Mouse (Mus musculus) layer of hippocampus, adult 11-12 months (tissue): Measurements from ENCODE around the gene Gm26620.

Source experiments
- DNase-seq: peaks from one replicate; pipeline ENCODE4 v3.0.0; 2022; ENCODE audit warnings: low spot score

Gm26620 gene

DNA sequence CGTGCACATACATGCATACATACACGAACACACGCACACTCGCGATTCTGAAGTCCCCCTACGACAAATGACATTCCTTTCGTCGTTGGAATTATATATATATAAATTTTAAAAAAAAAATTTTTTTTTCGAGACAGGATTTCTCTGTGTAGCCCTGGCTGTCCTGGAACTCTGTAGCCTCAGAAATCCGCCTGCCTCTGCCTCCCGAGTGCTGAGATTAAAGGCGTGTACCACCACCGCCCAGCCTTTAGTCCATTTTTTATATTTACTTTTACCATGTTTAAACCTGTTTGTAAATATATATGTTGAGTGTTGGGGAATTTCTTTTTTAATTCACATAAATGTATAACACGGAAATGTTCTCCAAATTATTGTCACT, 16.0 kb upstream of the Gm26620 start:
- no peak for DNase-seq

DNA sequence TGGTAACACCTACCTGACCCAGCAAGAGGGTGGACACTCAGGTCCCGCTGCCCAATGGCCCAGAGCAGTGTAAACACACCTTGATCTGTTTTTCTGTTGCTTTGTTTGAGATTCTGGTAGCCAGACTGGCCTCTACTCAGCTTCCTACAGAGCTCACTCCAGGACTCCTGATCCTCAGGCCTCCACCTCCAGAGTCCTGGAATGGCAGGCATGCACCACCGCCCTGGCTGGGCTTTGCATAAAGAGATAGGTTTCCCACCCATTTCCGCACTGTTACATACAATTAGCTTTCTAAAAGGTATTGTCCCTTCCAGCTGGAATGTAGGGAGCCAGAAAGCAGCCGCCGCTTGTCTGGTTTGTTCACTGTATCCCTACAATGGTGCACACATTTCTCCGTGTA, 13.5 kb upstream of the Gm26620 start:
- DNase-seq, result no peak

- no peak for DNase-seq
These were observed 12.9 kb upstream of the Gm26620 start for GRCm38 (mm10) chr1:170871961-170872360.

GRCm38 (mm10) chr1:170875676-170876075, 9.2 kb upstream of the Gm26620 start:
- no peak for DNase-seq

DNA sequence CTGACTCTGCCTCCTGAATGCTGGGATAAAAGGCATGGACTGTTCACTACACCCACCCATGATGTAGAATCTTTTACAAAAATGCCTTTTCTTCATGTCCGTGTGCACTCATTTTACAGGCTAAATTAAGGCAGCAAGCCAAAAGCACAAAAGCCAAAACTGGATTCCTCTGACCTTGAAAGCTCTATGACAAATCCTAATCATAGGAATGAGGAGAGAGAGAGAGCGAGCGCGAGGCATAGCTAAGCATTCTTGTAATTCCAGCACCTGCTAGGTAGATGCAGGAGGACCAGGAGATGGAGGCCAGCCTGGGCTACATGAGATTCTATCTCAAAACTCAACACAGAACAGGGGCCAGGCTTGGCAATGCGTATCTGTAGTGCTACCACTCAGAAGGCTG, 8.0 kb upstream of the Gm26620 start:
- no peak for DNase-seq

GRCm38 (mm10) chr1:170882915-170883485, 1.9 kb upstream of the Gm26620 start:
- no peak for DNase-seq

- DNase-seq, result no peak
These were observed 475 bp upstream of the Gm26620 start for GRCm38 (mm10) chr1:170884390-170884789.

DNA sequence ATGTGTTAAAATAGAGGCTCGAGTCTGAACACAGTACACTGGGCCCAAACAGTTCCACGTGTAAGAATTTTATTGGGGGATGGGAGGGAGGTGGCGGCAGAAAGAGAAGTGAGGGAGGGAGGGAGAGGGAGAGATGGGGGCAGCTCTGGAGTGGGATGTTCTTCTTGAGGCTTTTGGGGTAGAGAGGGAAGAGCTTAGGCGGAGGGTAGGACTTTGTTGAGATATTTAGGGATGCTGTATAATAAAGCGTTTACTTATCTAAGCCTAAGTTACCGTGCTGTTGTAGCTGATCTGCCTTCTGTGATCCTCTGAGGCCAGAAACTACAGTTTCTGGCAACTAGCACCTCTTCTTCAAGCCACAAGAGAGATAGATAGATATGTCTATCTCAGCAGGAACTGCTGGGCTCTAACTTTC, 1.2 kb downstream of the Gm26620 start:
- DNase-seq, result no peak

DNA sequence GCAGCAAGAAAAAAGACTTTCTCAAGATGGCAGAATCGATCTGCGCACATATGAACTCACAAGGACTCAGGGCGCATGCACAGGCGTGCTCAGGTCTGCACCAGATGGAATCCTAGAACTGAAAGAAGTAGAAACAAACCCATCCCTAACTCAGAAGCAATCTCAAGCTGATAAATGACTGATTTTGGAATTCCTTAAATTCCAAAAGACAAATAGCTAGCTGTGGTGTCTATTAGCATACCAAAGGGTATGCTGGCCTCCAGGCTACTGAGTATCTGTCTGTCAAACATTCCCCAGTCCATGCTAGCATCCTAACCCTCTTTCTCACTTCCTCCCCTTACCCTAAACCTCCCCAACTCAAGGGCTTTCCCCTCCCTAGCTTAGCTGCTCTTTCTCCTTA, 4.4 kb downstream of the Gm26620 start:
- DNase-seq, result no peak

DNA sequence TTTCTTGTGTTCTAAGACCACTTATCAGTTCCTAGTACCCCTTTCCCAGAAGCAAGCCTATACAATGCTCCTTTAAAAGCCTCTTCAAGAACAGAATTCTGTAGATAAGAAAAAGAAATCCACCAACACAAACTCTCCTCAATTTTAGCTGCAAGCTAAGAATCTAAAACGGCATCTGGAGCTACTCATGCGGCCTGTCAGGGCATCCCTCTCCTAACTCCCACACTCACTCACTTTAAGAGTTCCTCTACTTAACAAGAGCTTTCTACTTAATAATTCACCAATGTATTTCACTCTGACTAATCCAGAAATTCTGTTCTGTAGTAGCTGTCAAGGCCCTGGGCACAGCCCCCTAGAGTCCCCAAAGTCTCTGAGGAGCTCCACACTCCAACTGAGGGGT, 6.8 kb downstream of the Gm26620 start:
- DNase-seq, result no peak

- no peak for DNase-seq
These were observed 7.4 kb downstream of the Gm26620 start for GRCm38 (mm10) chr1:170892279-170892678.

DNA sequence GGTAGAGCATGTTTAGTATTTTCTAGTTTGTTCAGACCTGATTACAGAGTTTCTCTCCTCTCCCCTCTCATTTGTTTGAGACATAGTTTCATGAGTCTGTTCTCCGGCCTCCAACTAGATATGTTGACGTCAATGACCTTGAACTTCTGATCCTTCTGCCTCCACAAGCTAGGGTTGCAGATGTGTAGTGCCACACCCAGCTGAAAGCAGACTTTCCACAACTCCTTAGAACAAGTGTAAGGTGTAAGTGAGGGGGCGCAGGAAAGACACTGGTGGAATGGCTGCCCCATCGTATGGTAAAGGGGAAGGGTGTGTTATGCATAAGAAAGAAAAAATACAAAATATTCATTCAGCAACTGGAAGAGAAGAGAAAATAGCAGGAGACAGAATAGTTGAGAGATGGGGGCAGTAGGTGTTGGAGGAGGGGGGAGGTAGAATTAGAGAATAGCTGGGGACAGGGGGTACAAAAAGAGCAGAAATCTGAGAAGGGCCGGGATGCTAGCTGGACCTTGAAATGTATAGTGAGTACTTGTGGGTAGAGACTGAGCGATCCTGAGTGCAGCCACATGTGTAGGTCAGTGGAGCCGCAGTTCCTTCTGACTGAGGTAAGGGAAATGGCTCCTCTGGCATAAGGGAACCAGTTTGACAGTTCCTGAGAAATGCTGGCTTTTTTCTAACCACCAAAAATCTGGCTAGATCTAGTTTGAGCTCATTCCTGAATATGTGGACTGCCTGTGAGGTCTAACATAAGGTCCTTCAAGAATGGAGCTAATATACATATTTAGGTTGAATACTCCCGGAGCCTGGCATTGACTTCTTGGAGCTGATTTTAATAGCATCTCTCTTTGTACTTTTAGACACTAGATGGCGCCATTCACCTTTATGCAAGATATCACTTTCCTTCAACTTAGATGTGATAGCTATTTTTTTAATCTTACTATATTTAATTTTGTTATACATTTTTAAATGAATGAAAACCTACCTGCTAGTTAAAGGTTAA, 10.0 kb downstream of the Gm26620 start:
- peak; percentile 36 for DNase-seq

- DNase-seq, result no peak
These were observed 11.9 kb downstream of the Gm26620 start for GRCm38 (mm10) chr1:170896651-170897281.

DNA sequence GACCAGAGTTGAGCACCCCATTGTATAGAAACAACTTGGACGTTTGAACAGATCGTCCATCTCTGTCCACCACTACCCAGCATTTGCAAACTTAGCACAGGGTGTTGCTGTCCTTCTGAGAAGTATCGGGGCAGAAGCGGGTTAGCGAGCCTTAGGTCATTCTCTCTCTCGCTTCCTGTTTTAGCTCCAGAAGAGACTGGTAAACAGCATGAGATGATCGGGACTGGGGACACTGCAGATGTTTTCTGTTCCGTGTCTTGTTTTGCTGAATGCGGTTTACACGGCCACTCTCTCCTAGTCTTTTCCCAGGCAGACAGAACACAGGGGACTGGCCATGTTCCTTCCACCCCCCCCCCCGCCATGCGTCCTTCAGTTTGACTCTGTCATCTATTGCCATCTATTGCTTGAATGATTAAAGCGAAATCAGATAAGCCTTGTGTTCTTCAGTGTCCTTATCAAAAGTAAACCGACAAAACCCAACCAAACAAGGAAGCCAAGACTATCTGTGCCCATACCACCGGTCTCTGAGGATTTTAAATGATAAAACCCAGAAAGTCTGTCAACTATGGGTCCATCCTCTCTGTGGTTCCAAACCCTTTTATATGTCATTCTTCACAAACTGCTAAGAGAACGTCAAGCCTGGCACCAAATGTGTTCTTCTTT, 13.7 kb downstream of the Gm26620 start:
- DNase-seq, result no peak

DNA sequence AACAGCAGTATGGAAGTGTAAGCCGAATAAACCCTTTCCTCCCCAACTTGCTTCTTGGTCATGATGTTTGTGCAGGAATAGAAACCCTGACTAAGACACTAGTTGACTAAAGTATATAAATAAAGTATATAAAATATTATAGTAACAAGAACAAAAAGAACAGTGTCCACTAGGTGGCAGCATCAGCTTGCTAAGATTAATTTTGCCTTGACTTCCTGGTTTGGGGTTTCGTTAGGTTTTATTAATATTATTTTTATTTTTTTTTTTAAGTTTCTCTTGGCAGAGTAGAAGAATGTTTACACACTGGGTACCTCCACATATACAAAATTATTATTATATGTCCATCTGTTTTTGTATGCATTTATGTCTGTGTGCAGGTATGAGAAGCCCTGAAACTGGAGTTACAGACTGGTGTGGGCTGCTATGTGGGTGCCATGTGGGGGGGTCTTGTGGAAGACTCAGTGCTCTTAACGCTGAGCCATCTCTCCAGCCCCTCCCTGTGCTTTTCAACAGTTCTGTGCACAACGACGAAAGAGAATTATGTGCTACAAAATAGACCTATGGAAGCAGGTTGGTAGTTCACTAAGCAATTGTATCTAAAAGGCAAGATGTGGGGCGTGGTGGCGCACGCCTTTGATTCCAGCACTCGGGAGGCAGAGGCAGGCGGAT, 16.1 kb downstream of the Gm26620 start:
- DNase-seq, result peak; percentile 83

DNA sequence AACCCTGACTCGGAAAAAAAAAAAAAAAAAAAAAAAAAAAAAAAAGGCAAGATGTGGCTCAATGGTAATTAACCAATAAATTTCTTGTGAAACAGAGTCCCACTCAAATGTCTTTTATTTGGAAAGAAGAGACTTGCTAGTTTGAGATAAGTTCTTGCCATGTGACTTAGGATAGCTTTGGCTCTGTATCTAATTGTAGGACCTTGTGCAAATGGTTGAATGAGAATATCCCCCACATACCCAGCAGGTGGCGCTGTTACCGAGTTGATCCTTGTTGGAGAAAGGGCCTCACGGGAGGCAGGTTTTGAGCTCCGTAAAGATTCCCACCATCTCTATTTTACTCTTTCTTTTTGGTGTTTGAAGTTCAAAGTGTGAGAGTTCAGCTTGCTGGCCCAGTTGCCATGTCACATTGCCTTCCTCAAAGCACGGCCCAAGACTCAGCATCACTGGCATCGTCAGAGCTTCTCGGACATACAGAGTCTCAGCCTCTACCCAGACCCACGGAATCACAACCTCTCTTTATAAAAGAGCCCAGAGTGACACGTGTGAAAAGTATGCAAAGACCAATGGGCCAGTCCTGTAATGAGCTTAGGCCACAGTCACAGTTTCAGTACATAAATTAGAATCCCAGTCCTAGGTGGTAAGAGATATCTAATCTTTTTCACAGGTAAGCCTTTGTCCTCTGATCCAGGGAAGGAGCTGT, 16.8 kb downstream of the Gm26620 start:
- peak; percentile 88 for DNase-seq

GRCm38 (mm10) chr1:170903485-170903884, 18.6 kb downstream of the Gm26620 start:
- no peak for DNase-seq

GRCm38 (mm10) chr1:170907111-170907455, 22.2 kb downstream of the Gm26620 start:
- no peak for DNase-seq

DNA sequence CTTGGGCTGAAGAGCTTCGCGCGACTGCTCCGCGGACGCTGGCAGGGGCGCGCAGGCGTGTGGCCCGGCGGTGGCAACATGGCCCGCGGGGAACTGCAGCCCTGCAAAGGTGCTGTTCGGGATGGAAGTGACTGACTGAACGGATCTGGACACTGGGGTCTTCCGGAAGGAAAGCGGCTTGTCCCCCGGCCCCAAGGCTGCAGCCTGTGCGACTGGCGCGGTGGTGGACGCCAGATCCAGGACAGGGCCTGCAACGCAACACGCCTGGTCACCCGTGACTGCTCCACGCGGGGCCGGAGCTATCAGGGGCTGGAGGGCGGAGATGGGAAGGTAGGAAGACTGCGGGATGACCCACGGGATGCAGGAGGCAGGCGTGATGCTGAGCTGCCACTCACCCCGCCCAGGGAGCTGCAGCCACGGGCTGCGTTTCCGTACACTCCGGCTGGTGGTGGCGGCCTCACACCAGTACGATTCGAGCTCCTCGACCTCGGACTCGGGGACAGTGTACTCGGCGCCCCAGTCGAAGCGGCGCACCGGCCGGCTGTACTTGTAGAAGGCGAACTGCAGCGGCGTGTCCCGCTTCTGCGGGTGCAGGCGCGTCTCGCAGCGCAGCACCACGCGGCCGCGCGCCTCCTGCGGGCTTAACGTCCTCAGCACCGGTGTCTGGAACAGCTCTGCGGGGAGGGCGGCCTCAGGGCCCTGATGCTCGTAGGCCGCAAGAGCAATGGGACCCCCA, 22.8 kb downstream of the Gm26620 start:
- peak; percentile 26 for DNase-seq

DNA sequence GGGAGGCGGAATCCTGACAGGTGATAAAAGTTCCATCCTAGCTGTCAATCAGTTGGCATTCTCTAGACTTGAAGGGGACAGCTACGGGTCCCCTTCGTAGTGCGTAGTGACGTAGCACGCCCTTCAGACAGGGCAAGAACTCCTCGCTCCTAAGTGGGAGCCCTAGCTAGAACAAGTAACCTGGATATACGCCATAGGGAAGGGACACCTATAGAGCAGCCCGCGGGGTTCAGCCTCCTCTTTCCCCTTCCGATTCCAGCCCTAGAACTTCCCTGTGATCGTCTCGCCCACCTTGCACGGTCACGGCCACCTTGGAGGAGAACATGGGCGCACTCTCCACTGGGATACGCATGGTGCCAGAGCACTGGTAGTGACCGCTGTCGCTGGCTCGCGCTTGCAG, 23.5 kb downstream of the Gm26620 start:
- DNase-seq, result peak; percentile 16
